Mouse (Mus musculus) liver, postnatal 0 days (tissue): ENCODE measurements around the gene Traf5.

Experiments
- CTCF ChIP-seq: sonication (generic); IDR thresholded peaks from 2 replicates; pipeline ENCODE4 v1.5.1; 2016; ENCODE audit warnings: antibody characterized with exemption, low read depth
- EP300 ChIP-seq: IDR thresholded peaks from 2 replicates; pipeline ENCODE4 v1.6.1; 2016; ENCODE audit warnings: antibody characterized with exemption, low read depth, mild to moderate bottlenecking

GRCm38 (mm10) chr1:192103176-192103575 is 10.8 kb upstream of the Traf5 start:
- TF ChIP-seq EP300 (no peak), CTCF (no peak)
